Mouse (Mus musculus) lung, postnatal 0 days (tissue): ENCODE data around the gene Odf4. TPM values are rescaled to one million over a fixed set of nuclear protein-coding genes. Genes with fewer than 3 reads are reported as not detected.
A peak's percentile ranks its signal among the peaks of the same experiment; 100 is the strongest.

Experiments used
- ATAC-seq: fragments of 200-750 bp; cut with Nextera tagmentation; 2 replicates; pipeline ENCODE4 v1.8.0; 2017; ENCODE audit warnings: moderate library complexity
- DNase-seq: peaks from one replicate; pipeline ENCODE4 v3.0.0-alpha.2; 2016; ENCODE audit warnings: low spot score
- H3K27ac ChIP-seq: fragments of 300-500 bp; sonication (generic); 2 replicates; pipeline ENCODE4 v1.5.1; 2014; ENCODE audit warnings: antibody characterized with exemption, mild to moderate bottlenecking, low read length, mixed read lengths
- H3K27me3 ChIP-seq: fragments of 300-500 bp; sonication (generic); replicated peaks from 2 replicates; pipeline ENCODE4 v1.6.1; 2014; ENCODE audit warnings: low read length, mixed read lengths; ENCODE audit not compliant: insufficient read depth
- H3K36me3 ChIP-seq: fragments of 300-500 bp; sonication (generic); 2 replicates; pipeline ENCODE4 v1.6.1; 2014; ENCODE audit warnings: low read length, mixed read lengths; ENCODE audit not compliant: insufficient read depth
- H3K4me1 ChIP-seq: fragments of 300-500 bp; sonication (generic); 2 replicates; pipeline ENCODE4 v1.6.1; 2014; ENCODE audit warnings: antibody characterized with exemption, low read depth, low read length, mixed read lengths; ENCODE audit not compliant: insufficient read depth
- H3K4me2 ChIP-seq: fragments of 300-500 bp; sonication (generic); replicated peaks from 2 replicates; pipeline ENCODE4 v1.6.1; 2014; ENCODE audit warnings: low read depth, mild to moderate bottlenecking, low read length, moderate library complexity, mixed read lengths
- H3K4me3 ChIP-seq: fragments of 300-500 bp; sonication (generic); 2 replicates; pipeline ENCODE4 v1.5.1; 2014; ENCODE audit warnings: low read depth, low read length
- H3K9ac ChIP-seq: fragments of 300-500 bp; sonication (generic); replicated peaks from 2 replicates; pipeline ENCODE4 v1.6.1; 2014; ENCODE audit warnings: low read depth, mild to moderate bottlenecking
- H3K9me3 ChIP-seq: fragments of 300-500 bp; sonication (generic); 2 replicates; pipeline ENCODE4 v1.6.1; 2016; ENCODE audit warnings: low read length, mixed read lengths
- CTCF ChIP-seq: IDR thresholded peaks from 2 replicates; pipeline ENCODE4 v1.5.1; 2016; ENCODE audit warnings: antibody characterized with exemption, mild to moderate bottlenecking
- EP300 ChIP-seq: IDR thresholded peaks from 2 replicates; pipeline ENCODE4 v1.6.1; 2016; ENCODE audit warnings: antibody characterized with exemption, mild to moderate bottlenecking, control low read depth
- WGBS: fragments of 180-500 bp; shearing (Covaris S2); extraction: QIAGEN DNeasy Blood & Tissue Kit; methylation state at CpG from one replicate; pipeline ENCODE4 v1.1.7; 2014; 5-methylcytosine and 5-hydroxymethylcytosine counted together
- polyA plus RNA-seq: library from polyadenylated mRNA; unstranded; fragments of >200 nt; fragmentation: Nextera tagmentation; extraction: Ambion mirVana; gene quantifications from 2 replicates; pipeline ENCODE4 v1.2.1, GENCODE M21; 2015

Gene Odf4
- polyA plus RNA-seq, 1 experiment from 2014 or later: not detected

DNA sequence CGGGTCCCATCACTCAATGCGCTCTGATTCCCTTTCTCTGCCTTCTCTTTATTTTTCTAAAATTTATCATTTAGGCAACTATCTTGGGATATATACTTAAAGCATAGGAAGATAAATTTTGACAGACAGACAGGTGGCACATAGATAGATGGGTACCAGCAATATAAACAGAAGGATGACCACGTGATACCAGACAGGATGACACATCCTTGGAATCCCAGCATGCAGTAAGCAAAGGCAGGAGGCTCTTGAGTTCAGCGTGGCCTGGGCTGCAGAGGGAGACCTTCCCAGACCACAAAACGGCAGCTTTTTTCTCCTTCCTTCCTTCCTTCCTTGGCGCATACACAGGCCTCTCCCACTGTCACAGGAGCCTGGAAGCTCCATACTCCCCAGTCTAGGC lies 29.0 kb downstream of the Odf4 start:
- WGBS: 56% methylated on average over 6 of the region's 6 CpGs
- Histone ChIP-seq H3K27me3 (no peaks in the 10 kb centered on the region), H3K9ac (no peak overlapping the region), H3K36me3 (no peaks in the 10 kb centered on the region; the same call in 1 of the 2 replicates), H3K27ac (no peak overlapping the region), H3K9me3 (no peaks in the 10 kb centered on the region), H3K4me3 (no peak overlapping the region), H3K4me1 (no peaks in the 10 kb centered on the region), H3K4me2 (no peak overlapping the region)
- ATAC-seq (no peak), DNase-seq (no peak)
- no peak for TF ChIP-seq EP300
- TF ChIP-seq CTCF: no peak

DNA sequence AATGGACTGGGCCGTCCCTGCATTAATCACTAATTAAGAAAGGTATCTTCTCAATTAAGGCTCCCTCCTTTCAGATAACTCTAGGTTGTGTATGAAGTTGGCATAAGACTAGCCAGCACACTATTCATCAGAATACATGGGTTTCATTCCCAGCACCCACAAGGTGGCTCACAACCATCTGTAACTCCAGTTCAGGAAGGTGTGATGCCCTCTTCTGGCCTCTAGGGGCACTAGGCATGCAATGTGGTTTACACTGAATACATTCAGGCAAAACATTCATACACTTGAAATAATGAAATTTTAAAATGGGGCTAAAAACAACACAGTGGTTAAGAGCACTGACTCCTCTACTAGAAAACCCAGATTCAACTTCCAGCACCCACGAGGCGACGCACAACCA lies 29.8 kb downstream of the Odf4 start:
- DNase-seq (peak; percentile 49), ATAC-seq (no peak)
- Histone ChIP-seq H3K9ac (no peak overlapping the region), H3K27ac (no peak overlapping the region), H3K27me3 (no peaks in the 10 kb centered on the region), H3K4me1 (peaks cover 2% of the 10 kb centered on the region; the same call in 1 of the 2 replicates), H3K36me3 (no peaks in the 10 kb centered on the region), H3K4me3 (no peak overlapping the region), H3K9me3 (no peaks in the 10 kb centered on the region), H3K4me2 (no peak overlapping the region)
- TF ChIP-seq EP300 (no peak), CTCF (peak; percentile 82)
- 50% methylated on average over 4 of the region's 4 CpGs for whole genome bisulfite sequencing

- Histone ChIP-seq H3K4me2 (no peak overlapping the region), H3K27me3 (no peaks in the 10 kb centered on the region), H3K9me3 (no peaks in the 10 kb centered on the region), H3K4me1 (peaks cover 5% of the 10 kb centered on the region; the same call in 1 of the 2 replicates), H3K36me3 (no peaks in the 10 kb centered on the region), H3K9ac (no peak overlapping the region), H3K4me3 (no peak overlapping the region), H3K27ac (no peak overlapping the region)
- TF ChIP-seq CTCF (no peak), EP300 (0 out of 2 replicates have a peak, but pooled peaks have one; percentile 17)
- 73% methylated on average over 5 of the region's 5 CpGs for WGBS
- no peak for DNase-seq
- ATAC-seq: no peak
These were observed 30.6 kb downstream of the Odf4 start for GRCm38 (mm10) chr11:68896247-68896646.

- no peaks in the 10 kb centered on the region for H3K36me3 ChIP-seq
- WGBS: 48% methylated on average over 12 of the region's 12 CpGs
- H3K9me3 ChIP-seq: no peaks in the 10 kb centered on the region
- H3K9ac ChIP-seq: no peak overlapping the region
- no peaks in the 10 kb centered on the region for H3K27me3 ChIP-seq
- no peak for DNase-seq
- H3K27ac ChIP-seq: no peak overlapping the region
- no peak overlapping the region for H3K4me2 ChIP-seq
- no peak for ATAC-seq
- no peak overlapping the region for H3K4me3 ChIP-seq
- TF ChIP-seq EP300: no peak
- TF ChIP-seq CTCF: no peak
- H3K4me1 ChIP-seq: peaks cover 5% of the 10 kb centered on the region; the same call in 1 of the 2 replicates
These were observed 32.9 kb downstream of the Odf4 start for GRCm38 (mm10) chr11:68893911-68894464.

- Histone ChIP-seq H3K4me2 (no peak overlapping the region), H3K4me3 (no peak overlapping the region), H3K27ac (peak overlapping the region; percentile 38; the same call in 1 of the 2 replicates), H3K27me3 (no peaks in the 10 kb centered on the region), H3K36me3 (no peaks in the 10 kb centered on the region), H3K9me3 (no peaks in the 10 kb centered on the region), H3K4me1 (peaks cover 5% of the 10 kb centered on the region; the same call in 1 of the 2 replicates), H3K9ac (no peak overlapping the region)
- WGBS: 36% methylated on average over 14 of the region's 15 CpGs
- DNase-seq (peak; percentile 38), ATAC-seq (peak; percentile 69)
- no peak for TF ChIP-seq CTCF
- no peak for TF ChIP-seq EP300
These were observed 34.5 kb downstream of the Odf4 start for GRCm38 (mm10) chr11:68892233-68892832.

GRCm38 (mm10) chr11:68891823-68892222 lies 35.1 kb downstream of the Odf4 start:
- no peaks in the 10 kb centered on the region for H3K36me3 ChIP-seq
- no peak overlapping the region for H3K4me2 ChIP-seq
- H3K9ac ChIP-seq: no peak overlapping the region
- WGBS: 48% methylated on average over 5 of the region's 5 CpGs
- H3K4me1 ChIP-seq: peaks cover 5% of the 10 kb centered on the region; the same call in 1 of the 2 replicates
- H3K4me3 ChIP-seq: no peak overlapping the region
- ATAC-seq: peak; percentile 74
- no peak overlapping the region; the same call in 1 of the 2 replicates for H3K27ac ChIP-seq
- 0 out of 2 replicates have a peak, but pooled peaks have one; percentile 27 for TF ChIP-seq EP300
- TF ChIP-seq CTCF: no peak
- no peaks in the 10 kb centered on the region for H3K27me3 ChIP-seq
- H3K9me3 ChIP-seq: no peaks in the 10 kb centered on the region
- DNase-seq: peak; percentile 46
